Mouse (Mus musculus) liver, embryonic 14.5 days (tissue): ENCODE data around the gene Herpud1.

Source experiments
- CTCF ChIP-seq: IDR thresholded peaks from 2 replicates; pipeline ENCODE4 v1.5.1; 2016; ENCODE audit warnings: antibody characterized with exemption, low read depth, control low read depth
- EP300 ChIP-seq: IDR thresholded peaks from 2 replicates; pipeline ENCODE4 v1.6.1; 2016; ENCODE audit warnings: antibody characterized with exemption, low read depth

DNA sequence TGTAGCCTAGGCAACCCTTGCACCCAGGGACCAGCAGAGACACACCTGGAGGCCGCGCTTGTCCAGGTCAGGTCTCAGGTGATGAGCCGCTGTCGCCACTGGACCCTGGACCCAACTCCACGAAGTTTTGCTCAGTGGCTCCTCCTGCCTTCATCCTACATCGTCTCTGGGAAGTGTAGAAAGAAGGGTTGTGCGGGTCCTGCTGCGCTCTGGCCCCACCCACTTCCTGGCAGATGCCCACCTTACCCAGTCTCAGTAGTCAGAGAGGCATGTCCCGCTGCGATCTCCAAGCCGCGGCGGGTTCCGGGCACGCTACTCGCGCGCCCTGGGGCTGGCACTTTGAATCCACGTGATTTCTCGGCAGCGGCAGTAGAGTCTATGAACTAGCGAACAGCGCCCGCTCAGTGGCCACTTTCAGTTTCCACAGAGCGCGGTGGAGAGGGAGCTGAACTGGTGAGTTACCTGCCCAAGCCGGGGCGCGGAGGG is 47.8 kb downstream of the Herpud1 start, which contains the start of gene Nlrc5:
- no peak for TF ChIP-seq EP300
- no peak for TF ChIP-seq CTCF
